Mouse (Mus musculus) intestine, embryonic 16.5 days (tissue): Measurements from ENCODE around the gene 0610010K14Rik. TPM values are rescaled to one million over a fixed set of nuclear protein-coding genes. Genes with fewer than 3 reads are reported as not detected.

ENCODE experiments used
- ATAC-seq: fragments of 200-750 bp; cut with Nextera tagmentation; 2 replicates; pipeline ENCODE4 v1.8.0; 2017; ENCODE audit warnings: moderate TSS enrichment, moderate library complexity
- H3K27ac ChIP-seq: fragments of 300-500 bp; sonication (generic); 2 replicates; pipeline ENCODE4 v1.5.1; 2014; ENCODE audit warnings: mild to moderate bottlenecking, low read length
- H3K27me3 ChIP-seq: fragments of 300-500 bp; sonication (generic); replicated peaks from 2 replicates; pipeline ENCODE4 v1.6.1; 2014; ENCODE audit warnings: low read length, control low read depth, mixed read lengths; ENCODE audit not compliant: control insufficient read depth, insufficient read depth
- H3K36me3 ChIP-seq: fragments of 300-500 bp; sonication (generic); 2 replicates; pipeline ENCODE4 v1.6.1; 2014; ENCODE audit warnings: low read length, control low read depth; ENCODE audit not compliant: control insufficient read depth, insufficient read depth
- H3K4me1 ChIP-seq: fragments of 300-500 bp; sonication (generic); 2 replicates; pipeline ENCODE4 v1.6.1; 2014; ENCODE audit warnings: low read length, control low read depth, mixed read lengths; ENCODE audit not compliant: control insufficient read depth, insufficient read depth
- H3K4me2 ChIP-seq: fragments of 300-500 bp; sonication (generic); 2 replicates; pipeline ENCODE4 v1.6.1; 2014; ENCODE audit warnings: low read depth, low read length, control low read depth
- H3K4me3 ChIP-seq: fragments of 300-500 bp; sonication (generic); 2 replicates; pipeline ENCODE4 v1.5.1; 2014; ENCODE audit warnings: mild to moderate bottlenecking, low read length
- H3K9ac ChIP-seq: fragments of 300-500 bp; sonication (generic); 2 replicates; pipeline ENCODE4 v1.6.1; 2014; ENCODE audit warnings: low read depth, low read length
- H3K9me3 ChIP-seq: fragments of 300-500 bp; sonication (generic); 2 replicates; pipeline ENCODE4 v1.6.1; 2016; ENCODE audit warnings: low read length, control low read depth; ENCODE audit not compliant: control insufficient read depth
- WGBS: fragments of 180-500 bp; shearing (Covaris S2); extraction: QIAGEN DNeasy Blood & Tissue Kit; methylation state at CpG from one replicate; pipeline ENCODE4 v1.1.7; 2014; 5-methylcytosine and 5-hydroxymethylcytosine counted together
- polyA plus RNA-seq: library from polyadenylated mRNA; unstranded; fragments of >200 nt; fragmentation: Nextera tagmentation; extraction: Ambion mirVana; gene quantifications from 2 replicates; pipeline ENCODE4 v1.2.1, GENCODE M21; 2015

The 0610010K14Rik gene
- polyA plus RNA-seq, 1 experiment from 2014 or later = 129 TPM

DNA sequence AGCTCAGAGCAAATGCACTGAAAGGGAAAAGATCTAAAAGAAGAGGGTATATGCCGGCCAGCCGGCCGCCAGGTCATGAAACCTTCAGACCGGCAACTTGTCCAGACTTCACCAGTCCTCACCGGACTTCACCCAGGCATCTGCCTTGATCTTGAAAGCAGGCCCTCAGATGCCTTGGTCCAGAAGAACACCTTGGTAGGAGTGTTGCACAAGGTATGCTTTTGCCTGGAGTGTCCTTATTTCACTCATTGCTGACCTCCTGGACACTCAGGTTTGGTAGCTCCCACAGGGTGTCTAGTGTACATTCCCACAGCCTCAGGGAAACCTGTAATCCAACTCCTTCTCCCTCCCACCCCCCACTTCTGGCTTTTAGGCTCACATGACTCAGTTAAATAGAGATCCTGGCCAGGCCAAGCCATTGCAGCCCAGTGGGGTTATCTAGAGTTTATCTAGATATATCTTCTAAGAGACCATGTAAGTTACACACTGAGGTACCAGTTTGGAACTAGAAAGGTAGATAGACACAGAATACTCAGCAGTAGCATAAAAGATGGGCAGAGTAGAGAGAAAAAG lies 37.6 kb downstream of the 0610010K14Rik start:
- Histone ChIP-seq H3K36me3 (no peaks in the 10 kb centered on the region), H3K4me1 (no peaks in the 10 kb centered on the region), H3K4me3 (no peak overlapping the region), H3K27ac (no peak overlapping the region), H3K9me3 (no peaks in the 10 kb centered on the region), H3K9ac (no peak overlapping the region), H3K4me2 (no peak overlapping the region), H3K27me3 (no peaks in the 10 kb centered on the region)
- 85% methylated on average over 5 of the region's 5 CpGs for WGBS
- no peak for ATAC-seq

DNA sequence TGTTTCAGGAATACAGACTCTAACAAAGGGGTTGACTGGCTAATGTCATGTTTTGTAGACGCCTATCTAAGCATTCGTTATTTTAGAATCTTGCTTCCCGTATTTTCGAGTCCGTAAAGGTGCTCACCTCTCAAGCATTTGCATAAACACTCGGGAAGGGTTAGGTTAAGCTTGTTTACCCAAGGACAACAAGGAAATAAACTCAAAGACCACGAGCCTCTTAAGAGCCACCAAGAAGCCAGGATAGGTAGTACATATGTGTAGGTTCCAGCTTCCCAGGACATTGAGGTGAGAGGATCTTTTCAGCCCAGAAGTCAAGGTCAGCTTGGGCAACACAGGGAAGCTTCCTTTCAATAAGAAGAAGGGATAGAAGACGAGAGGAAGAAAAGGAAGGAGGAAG lies 38.6 kb downstream of the 0610010K14Rik start:
- no peaks in the 10 kb centered on the region for H3K9me3 ChIP-seq
- H3K27me3 ChIP-seq = no peaks in the 10 kb centered on the region
- 78% methylated on average over 8 of the region's 8 CpGs for WGBS
- H3K27ac ChIP-seq = no peak overlapping the region
- no peak overlapping the region for H3K4me2 ChIP-seq
- H3K36me3 ChIP-seq = no peaks in the 10 kb centered on the region
- no peak overlapping the region for H3K4me3 ChIP-seq
- ATAC-seq = no peak
- H3K4me1 ChIP-seq = no peaks in the 10 kb centered on the region
- H3K9ac ChIP-seq = no peak overlapping the region

DNA sequence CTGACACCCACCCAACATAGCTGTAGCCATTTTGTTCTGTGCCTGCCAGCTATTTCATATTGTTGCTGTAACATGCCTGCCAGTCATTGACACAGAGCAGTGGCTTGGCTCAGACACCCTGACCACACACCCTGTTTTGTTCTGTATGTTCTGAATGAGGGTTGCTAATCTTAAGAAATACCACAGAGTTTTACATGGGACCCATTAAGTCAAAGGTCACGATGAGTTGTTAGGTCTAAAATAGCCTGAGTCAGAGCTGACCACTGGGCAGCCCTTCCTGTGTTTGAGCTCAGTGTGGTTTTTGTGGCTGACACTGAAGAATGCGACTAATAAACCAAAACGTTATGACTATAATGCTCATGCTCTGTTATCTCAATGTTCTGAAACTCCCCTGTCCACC lies 39.4 kb downstream of the 0610010K14Rik start:
- H3K36me3 ChIP-seq = no peaks in the 10 kb centered on the region
- H3K9ac ChIP-seq = no peak overlapping the region
- no peak overlapping the region for H3K4me2 ChIP-seq
- no peak overlapping the region for H3K27ac ChIP-seq
- ATAC-seq = no peak
- 78% methylated on average over 3 of the region's 3 CpGs for WGBS
- no peaks in the 10 kb centered on the region for H3K4me1 ChIP-seq
- no peaks in the 10 kb centered on the region for H3K27me3 ChIP-seq
- no peak overlapping the region for H3K4me3 ChIP-seq
- H3K9me3 ChIP-seq = no peaks in the 10 kb centered on the region

DNA sequence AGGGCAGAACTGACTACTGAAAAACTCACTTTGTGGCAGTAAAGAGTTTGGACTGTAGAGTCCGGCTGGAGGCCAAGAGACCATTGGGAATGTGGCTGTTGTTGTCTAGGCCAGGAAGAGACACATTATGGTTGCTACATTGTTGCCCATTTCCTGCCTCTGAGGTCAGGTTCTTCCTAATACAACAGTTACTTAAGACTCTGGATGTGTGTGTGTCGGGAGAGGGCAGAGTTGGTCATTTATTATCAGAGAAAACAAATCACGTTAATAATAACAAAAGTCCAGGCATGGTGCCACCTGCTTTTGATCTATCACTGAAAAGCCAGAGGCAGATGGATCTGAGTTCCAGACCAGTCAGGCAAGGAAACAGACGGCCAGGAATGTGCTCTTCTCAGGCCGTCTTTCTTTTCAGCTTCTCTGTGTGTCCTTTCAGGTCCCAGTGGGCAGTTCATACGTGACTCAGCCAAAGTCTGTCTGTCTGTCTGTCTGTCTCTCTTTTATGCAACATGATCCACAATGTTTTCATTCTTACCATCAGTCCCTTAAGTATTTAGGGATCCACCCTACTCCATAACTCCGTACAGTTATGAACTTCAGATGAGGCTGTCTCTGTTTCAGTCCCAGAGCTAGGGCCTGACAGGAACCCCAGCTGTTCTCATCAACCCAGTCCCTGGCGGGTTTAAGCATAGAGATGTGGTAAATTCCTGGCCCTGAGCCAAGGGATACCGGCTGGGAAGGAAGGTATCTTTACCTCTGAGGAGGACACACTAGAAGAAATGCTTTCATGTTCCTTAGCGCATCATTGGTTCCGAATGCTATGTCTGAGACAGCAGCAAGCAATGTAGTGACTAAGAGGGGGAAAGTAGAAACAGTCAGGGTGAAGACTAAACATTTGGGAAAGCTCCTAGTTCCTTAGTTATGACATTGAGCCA lies 44.1 kb downstream of the 0610010K14Rik start:
- Histone ChIP-seq H3K4me2 (no peak overlapping the region), H3K9me3 (no peaks in the 10 kb centered on the region), H3K4me3 (no peak overlapping the region), H3K9ac (no peak overlapping the region), H3K4me1 (no peaks in the 10 kb centered on the region), H3K27me3 (no peaks in the 10 kb centered on the region), H3K27ac (no peak overlapping the region), H3K36me3 (no peaks in the 10 kb centered on the region)
- WGBS = 40% methylated on average over 11 of the region's 11 CpGs
- ATAC-seq = no peak

DNA sequence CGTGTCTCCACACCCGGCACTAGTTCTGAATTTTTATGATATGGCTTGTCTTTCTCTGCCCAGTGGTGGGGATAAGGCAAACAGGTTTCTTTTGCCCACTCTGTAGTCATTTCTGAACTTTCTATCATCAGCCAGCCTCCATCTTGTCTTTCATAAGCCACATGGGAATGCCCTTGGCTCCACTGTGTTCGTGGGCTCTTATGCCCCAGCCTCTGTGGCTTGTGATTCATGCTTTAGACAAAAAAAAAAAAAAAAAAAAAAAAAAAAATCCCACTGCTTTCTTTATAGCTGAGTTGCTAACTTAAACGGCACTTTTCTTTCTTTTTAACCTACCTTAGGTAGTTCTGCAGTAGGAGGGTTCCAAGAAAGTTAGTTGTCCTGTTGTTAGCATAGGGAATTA lies 45.6 kb downstream of the 0610010K14Rik start:
- Histone ChIP-seq H3K9me3 (no peaks in the 10 kb centered on the region), H3K4me1 (no peaks in the 10 kb centered on the region), H3K4me2 (no peak overlapping the region), H3K27me3 (no peaks in the 10 kb centered on the region), H3K27ac (no peak overlapping the region), H3K9ac (no peak overlapping the region), H3K4me3 (no peak overlapping the region), H3K36me3 (no peaks in the 10 kb centered on the region)
- no peak for ATAC-seq
- WGBS = 80% methylated on average over 4 of the region's 4 CpGs

DNA sequence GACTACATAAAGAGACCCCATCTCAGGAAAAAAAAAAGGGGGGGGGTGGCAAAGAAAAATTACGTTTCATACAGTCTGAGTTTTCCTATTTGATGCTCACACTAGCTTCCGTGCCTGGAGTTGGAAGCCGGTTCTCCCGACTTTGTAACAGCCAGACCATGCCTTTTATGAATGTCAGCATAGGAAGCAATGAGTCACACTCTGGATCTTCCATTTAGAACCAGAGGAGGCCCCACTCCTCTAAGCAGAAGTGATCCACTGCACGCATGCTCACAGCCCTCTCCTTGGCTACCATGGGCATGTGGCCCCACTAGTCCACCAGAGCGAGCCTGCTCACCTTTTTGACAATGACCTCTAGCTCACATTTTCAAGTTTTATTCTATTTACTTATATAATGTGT lies 46.5 kb downstream of the 0610010K14Rik start:
- Histone ChIP-seq H3K4me1 (no peaks in the 10 kb centered on the region), H3K36me3 (no peaks in the 10 kb centered on the region), H3K27ac (no peak overlapping the region), H3K4me3 (no peak overlapping the region), H3K27me3 (no peaks in the 10 kb centered on the region), H3K9me3 (no peaks in the 10 kb centered on the region), H3K9ac (no peak overlapping the region), H3K4me2 (no peak overlapping the region)
- WGBS = 79% methylated on average over 6 of the region's 6 CpGs
- no peak for ATAC-seq

DNA sequence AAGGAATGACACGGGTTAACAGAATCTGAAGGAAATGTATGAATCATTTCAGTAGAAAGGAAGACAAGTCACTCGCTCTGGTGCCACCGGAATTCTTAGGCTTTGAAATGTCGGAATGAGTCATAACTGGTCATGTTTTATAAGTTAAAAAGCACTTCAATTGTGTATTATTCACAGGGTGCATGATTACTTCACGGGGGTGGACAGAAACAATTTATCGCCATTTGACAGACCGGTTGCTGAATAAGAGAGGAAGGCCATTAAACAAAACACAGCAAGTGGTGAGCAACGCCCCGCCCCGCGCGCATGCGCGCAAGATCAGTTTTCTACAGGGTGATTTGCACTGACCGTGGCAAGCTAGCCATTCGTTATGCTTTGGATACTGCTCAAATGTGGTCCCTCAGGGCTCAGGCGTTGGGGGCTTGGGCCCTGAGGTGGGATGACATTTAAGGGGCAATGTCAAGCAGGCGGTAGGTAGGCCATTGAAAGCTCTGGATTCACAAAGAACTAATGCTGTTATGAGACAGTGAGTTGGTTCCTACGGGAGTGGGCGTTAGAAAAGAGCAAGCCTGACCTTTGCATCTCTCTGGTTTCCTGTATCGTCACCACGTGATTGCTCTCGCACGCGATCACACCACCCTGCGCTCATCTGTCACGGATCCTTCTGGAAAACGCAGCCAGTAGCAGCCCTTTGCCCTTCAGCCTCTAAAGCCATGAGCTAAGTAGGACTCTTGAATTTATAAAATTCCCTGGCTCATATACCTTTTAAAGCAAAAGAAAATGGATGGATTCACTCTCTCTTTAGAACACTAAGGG lies 48.2 kb downstream of the 0610010K14Rik start:
- WGBS = 84% methylated on average over 28 of the region's 28 CpGs
- Histone ChIP-seq H3K4me1 (no peaks in the 10 kb centered on the region), H3K27ac (no peak overlapping the region), H3K27me3 (no peaks in the 10 kb centered on the region), H3K36me3 (no peaks in the 10 kb centered on the region), H3K4me3 (no peak overlapping the region), H3K4me2 (no peak overlapping the region), H3K9ac (no peak overlapping the region), H3K9me3 (no peaks in the 10 kb centered on the region)
- ATAC-seq = no peak
